Mouse (Mus musculus): ENCODE measurements around the gene Emc3. TPM values are rescaled to one million over a fixed set of nuclear protein-coding genes. Genes with fewer than 3 reads are reported as not detected.

Emc3 gene
- polyA plus RNA-seq (2017; shearing (Covaris generic)), result 10 to 100 TPM; 57.0 to 69.1 (median 62.4) TPM

GRCm38 (mm10) chr6:113530932-113531839 lies at the start of gene Emc3, which contains the start of gene Fancd2:
Gene Emc3, minus strand, starts transcription at chr6:113531652.
Gene Fancd2, plus strand, starts transcription at chr6:113531682.
- peak; percentile 92 for ATAC-seq

- ATAC-seq, result no peak
Measured at GRCm38 (mm10) chr6:113579306-113579705, 47.9 kb upstream of the Emc3 start.

- no peak for ATAC-seq
Measured at GRCm38 (mm10) chr6:113576044-113576443, 44.6 kb upstream of the Emc3 start.

GRCm38 (mm10) chr6:113564557-113564956 lies 33.1 kb upstream of the Emc3 start:
- no peak for ATAC-seq

- ATAC-seq, result no peak
Measured at GRCm38 (mm10) chr6:113559736-113560135, 28.3 kb upstream of the Emc3 start.

- ATAC-seq, result no peak
Measured at GRCm38 (mm10) chr6:113543906-113544481, 12.5 kb upstream of the Emc3 start.

- ATAC-seq, result no peak
Measured at GRCm38 (mm10) chr6:113541610-113542009, 10.2 kb upstream of the Emc3 start.

GRCm38 (mm10) chr6:113534886-113535285 lies 3.4 kb upstream of the Emc3 start:
- ATAC-seq, result no peak

- ATAC-seq, result no peak
Measured at GRCm38 (mm10) chr6:113531840-113532404, 470 bp upstream of the Emc3 start.

- ATAC-seq, result no peak
Measured at GRCm38 (mm10) chr6:113523420-113523819, 8.0 kb downstream of the Emc3 start.

- no peak for ATAC-seq
Measured at GRCm38 (mm10) chr6:113522310-113522709, 9.1 kb downstream of the Emc3 start.

- ATAC-seq, result no peak
Measured at GRCm38 (mm10) chr6:113517434-113518080, 13.9 kb downstream of the Emc3 start.

- ATAC-seq, result no peak
Measured at GRCm38 (mm10) chr6:113514600-113514999, 16.9 kb downstream of the Emc3 start.

- no peak for ATAC-seq
Measured at GRCm38 (mm10) chr6:113513944-113514343, 17.5 kb downstream of the Emc3 start.

GRCm38 (mm10) chr6:113508947-113509280 lies 22.5 kb downstream of the Emc3 start:
- no peak for ATAC-seq

GRCm38 (mm10) chr6:113508272-113508946 lies 23.0 kb downstream of the Emc3 start:
- ATAC-seq, result no peak

- ATAC-seq, result no peak
Measured at GRCm38 (mm10) chr6:113507130-113507529, 24.3 kb downstream of the Emc3 start.

- no peak for ATAC-seq
Measured at GRCm38 (mm10) chr6:113505689-113506088, 25.8 kb downstream of the Emc3 start.

GRCm38 (mm10) chr6:113502801-113503200 lies 28.7 kb downstream of the Emc3 start:
- ATAC-seq, result no peak

- ATAC-seq, result no peak
Measured at GRCm38 (mm10) chr6:113501388-113502084, 29.9 kb downstream of the Emc3 start, which contains the start of gene Prrt3. Gene Prrt3, minus strand, starts transcription at chr6:113501931.

- ATAC-seq, result no peak
Measured at GRCm38 (mm10) chr6:113499346-113499745, 32.1 kb downstream of the Emc3 start.

All from inflammation-experienced regulatory T-cells, adult 6 months (primary cell).